Mouse (Mus musculus) cortical plate, adult 2 months (tissue): ENCODE measurements at regions not wholly inside any gene's neighbourhood (a gene's known extent, or its start where the extent isn't known, plus 50 kb on each side); places are given as distances from the start of the nearest gene placed in this dataset.

ENCODE experiments used
- CTCF ChIP-seq: fragments of 200-500 bp; IDR thresholded peaks from 2 replicates; pipeline ENCODE4 v1.5.1; 2011; ENCODE audit warnings: mild to moderate bottlenecking, control low read depth, low read length; ENCODE audit not compliant: insufficient read depth; ENCODE audit errors: extremely low read depth
- POLR2A ChIP-seq: fragments of 200-500 bp; IDR thresholded peaks from 2 replicates; pipeline ENCODE4 v1.6.1; 2011; ENCODE audit warnings: mild to moderate bottlenecking, low read length, control low read depth; ENCODE audit not compliant: insufficient read depth; ENCODE audit errors: extremely low read depth

GRCm38 (mm10) chr12:106377281-106377680 lies 367.3 kb downstream of the Vrk1 start:
- TF ChIP-seq CTCF = no peak
- TF ChIP-seq POLR2A = no peak
